Mouse (Mus musculus) thymus, adult 2 months (tissue): Measurements from ENCODE around the gene Spsb2.

Experiments
- CTCF ChIP-seq: fragments of 200-500 bp; IDR thresholded peaks from 2 replicates; pipeline ENCODE4 v1.5.1; 2012; ENCODE audit warnings: mild to moderate bottlenecking, control low read depth, low read length, moderate library complexity, borderline replicate concordance; ENCODE audit not compliant: control insufficient read depth, poor library complexity, insufficient read depth; ENCODE audit errors: extremely low read depth
- POLR2A ChIP-seq: fragments of 200-500 bp; IDR thresholded peaks from 2 replicates; pipeline ENCODE4 v1.6.1; 2012; ENCODE audit warnings: mild to moderate bottlenecking, low read length, control low read depth, moderate library complexity; ENCODE audit not compliant: control insufficient read depth, poor library complexity, insufficient read depth; ENCODE audit errors: extremely low read depth

DNA sequence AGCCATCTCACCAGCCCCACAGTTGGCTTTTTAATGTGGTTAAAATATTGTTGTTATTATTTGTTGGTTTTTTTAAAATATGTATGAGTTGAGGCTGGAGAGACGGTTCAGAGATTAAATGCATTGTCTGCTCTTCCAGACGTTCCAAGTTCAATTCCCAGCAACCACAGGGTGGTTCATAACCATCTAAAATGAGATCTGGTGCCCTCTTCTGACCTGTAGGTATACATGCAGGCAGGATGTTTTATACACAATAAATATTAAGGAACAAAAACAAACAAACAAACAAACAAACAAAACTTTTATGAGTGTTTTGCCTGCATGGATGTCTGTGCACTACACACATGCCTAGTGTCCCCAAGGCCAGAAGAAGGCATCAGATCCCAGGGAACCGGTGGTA is 5.4 kb upstream of the Spsb2 start:
- TF ChIP-seq CTCF: no peak
- TF ChIP-seq POLR2A: no peak
